Mouse (Mus musculus) thymus, adult 2 months (tissue): ENCODE measurements around the gene Fry.

Experiments
- CTCF ChIP-seq: fragments of 200-500 bp; IDR thresholded peaks from 2 replicates; pipeline ENCODE4 v1.5.1; 2012; ENCODE audit warnings: mild to moderate bottlenecking, control low read depth, low read length, moderate library complexity, borderline replicate concordance; ENCODE audit not compliant: control insufficient read depth, poor library complexity, insufficient read depth; ENCODE audit errors: extremely low read depth
- POLR2A ChIP-seq: fragments of 200-500 bp; IDR thresholded peaks from 2 replicates; pipeline ENCODE4 v1.6.1; 2012; ENCODE audit warnings: mild to moderate bottlenecking, low read length, control low read depth, moderate library complexity; ENCODE audit not compliant: control insufficient read depth, poor library complexity, insufficient read depth; ENCODE audit errors: extremely low read depth

GRCm38 (mm10) chr5:150414823-150415222 lies 296.4 kb downstream of the Fry start:
- TF ChIP-seq CTCF: no peak
- TF ChIP-seq POLR2A: no peak
